Mouse (Mus musculus): ENCODE data around the gene Trpt1. TPM values are rescaled to one million over a fixed set of nuclear protein-coding genes. Genes with fewer than 3 reads are reported as not detected.
A peak's percentile ranks its signal among the peaks of the same experiment; 100 is the strongest.

The Trpt1 gene
- 4.6 TPM in 1 of 2 replicates, not detected in the other for polyA plus RNA-seq (2011; ENCODE audit: insufficient read depth, insufficient read length, low replicate concordance, missing spikeins)

DNA sequence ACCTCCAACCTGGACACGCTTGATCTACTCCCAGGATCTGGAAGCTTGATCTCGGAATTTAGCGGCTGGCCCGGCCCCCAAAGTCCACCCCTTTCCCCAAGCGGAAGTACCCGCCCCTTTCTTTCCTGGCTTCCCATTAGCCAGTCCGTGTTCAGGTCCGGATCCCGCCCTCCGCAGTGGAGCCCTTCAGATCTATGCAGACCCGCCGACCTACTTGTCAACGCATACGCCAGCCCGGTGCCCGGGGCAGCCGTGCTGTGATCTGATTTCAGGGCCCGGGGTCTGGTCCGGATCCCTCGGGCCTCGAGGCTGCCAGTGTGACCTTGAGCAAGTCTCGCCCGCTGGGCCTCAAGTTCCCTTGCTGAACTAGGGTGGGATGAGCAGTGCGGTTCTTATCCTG lies at the start of gene Trpt1, which contains the start of gene Nudt22:
Gene Trpt1 (plus strand): TSS at position 126 of the 400 bp plus-strand sequence.
Gene Nudt22 (minus strand): TSS at position 112 of the 400 bp plus-strand sequence.
- WGBS: 1% methylated on average over 24 of the region's 24 CpGs
- peak within 1 kb of the TSS; percentile 14 for H3K27ac ChIP-seq (ENCODE audit: control insufficient read depth, insufficient read depth, low read depth, low read length, poor library complexity)
- peak within 1 kb of the TSS; percentile 67 for H3K4me3 ChIP-seq (replicated peaks; ENCODE audit: control insufficient read depth, low read depth, low read length)
- peaks cover 3% of the 10 kb centered on the region for H3K4me1 ChIP-seq (ENCODE audit: control insufficient read depth, insufficient read depth, low read length)
- TF ChIP-seq CTCF (IDR thresholded peaks at IDR 0.05; ENCODE audit: control insufficient read depth, insufficient read depth, low read length): no peak
- TF ChIP-seq POLR2A (IDR thresholded peaks at IDR 0.05; ENCODE audit: borderline replicate concordance, control insufficient read depth, low read depth, low read length): peak; percentile 47; the same call in 1 of the 2 replicates

DNA sequence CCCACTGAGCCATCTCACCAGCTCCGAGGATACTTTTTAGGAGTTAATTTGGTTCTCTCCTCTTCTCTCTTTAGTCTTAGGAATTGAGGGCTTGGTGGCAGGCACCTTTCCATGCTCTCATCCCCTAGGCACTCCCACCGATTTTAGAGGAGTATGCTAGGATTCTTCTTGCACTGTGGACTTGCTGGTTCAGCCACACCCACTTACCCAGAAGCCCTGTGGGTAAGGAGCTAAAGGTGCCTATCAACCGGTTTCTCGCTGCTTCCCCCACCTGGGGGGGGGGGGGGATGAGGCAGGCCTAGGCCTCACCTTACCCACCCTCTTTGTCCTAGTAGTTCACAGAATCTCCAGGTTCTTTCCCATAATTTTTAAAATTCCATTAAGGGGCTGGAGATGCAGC lies 48.2 kb upstream of the Trpt1 start:
- H3K4me1 ChIP-seq (ENCODE audit: control insufficient read depth, insufficient read depth, low read length): peaks cover 1% of the 10 kb centered on the region; the same call in 1 of the 2 replicates
- no peak overlapping the region for H3K4me3 ChIP-seq (replicated peaks; ENCODE audit: control insufficient read depth, low read depth, low read length)
- 71% methylated on average over 4 of the region's 4 CpGs for WGBS
- TF ChIP-seq POLR2A (IDR thresholded peaks at IDR 0.05; ENCODE audit: borderline replicate concordance, control insufficient read depth, low read depth, low read length) (no peak), CTCF (IDR thresholded peaks at IDR 0.05; ENCODE audit: control insufficient read depth, insufficient read depth, low read length) (no peak)
- no peak overlapping the region for H3K27ac ChIP-seq (ENCODE audit: control insufficient read depth, insufficient read depth, low read depth, low read length, poor library complexity)

DNA sequence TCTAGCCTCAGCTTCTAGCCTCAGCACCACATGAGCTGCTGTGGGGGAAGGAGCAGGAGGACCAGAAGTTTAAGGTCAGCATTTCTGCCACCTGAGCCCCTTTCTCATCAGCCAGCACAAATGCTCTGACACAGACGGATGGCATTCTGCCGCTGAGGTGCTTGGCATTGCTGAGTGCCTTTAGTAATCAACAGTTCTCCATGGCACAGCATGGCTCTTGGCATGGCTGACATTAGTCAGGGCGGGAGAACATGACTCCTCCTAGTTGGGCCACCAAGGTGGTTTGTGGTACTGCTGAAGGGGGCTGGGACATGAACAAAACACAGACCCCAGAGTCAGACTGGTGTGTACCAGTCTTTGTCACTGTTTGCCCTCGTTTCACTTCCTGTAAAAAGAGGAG lies 47.7 kb upstream of the Trpt1 start:
- Histone ChIP-seq H3K27ac (ENCODE audit: control insufficient read depth, insufficient read depth, low read depth, low read length, poor library complexity) (no peak overlapping the region), H3K4me1 (ENCODE audit: control insufficient read depth, insufficient read depth, low read length) (peaks cover 2% of the 10 kb centered on the region; the same call in 1 of the 2 replicates), H3K4me3 (replicated peaks; ENCODE audit: control insufficient read depth, low read depth, low read length) (no peak overlapping the region)
- TF ChIP-seq POLR2A (IDR thresholded peaks at IDR 0.05; ENCODE audit: borderline replicate concordance, control insufficient read depth, low read depth, low read length) (no peak), CTCF (IDR thresholded peaks at IDR 0.05; ENCODE audit: control insufficient read depth, insufficient read depth, low read length) (no peak)
- 73% methylated on average over 4 of the region's 4 CpGs for WGBS

DNA sequence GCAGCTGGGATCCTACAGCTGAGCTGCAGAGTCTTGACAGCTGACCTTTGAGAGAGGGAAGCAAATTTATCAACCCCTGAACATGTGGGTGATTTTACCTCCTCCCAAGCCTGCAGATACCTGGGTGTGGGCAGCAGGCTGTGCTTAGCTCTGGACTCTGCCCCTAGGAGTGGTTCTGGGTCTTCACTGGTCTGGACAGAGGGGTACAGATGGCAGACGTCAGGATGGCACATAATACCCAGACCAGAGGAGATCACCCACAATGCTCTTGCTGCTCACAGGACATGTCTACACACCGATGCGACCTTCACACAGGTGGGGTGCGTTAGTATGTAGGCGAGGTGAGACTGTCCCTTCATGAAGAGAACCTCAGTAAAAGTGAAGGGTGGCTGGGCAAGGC lies 46.4 kb upstream of the Trpt1 start:
- peaks cover 2% of the 10 kb centered on the region; the same call in 1 of the 2 replicates for H3K4me1 ChIP-seq (ENCODE audit: control insufficient read depth, insufficient read depth, low read length)
- no peak for TF ChIP-seq CTCF (IDR thresholded peaks at IDR 0.05; ENCODE audit: control insufficient read depth, insufficient read depth, low read length)
- no peak for TF ChIP-seq POLR2A (IDR thresholded peaks at IDR 0.05; ENCODE audit: borderline replicate concordance, control insufficient read depth, low read depth, low read length)
- H3K4me3 ChIP-seq (replicated peaks; ENCODE audit: control insufficient read depth, low read depth, low read length): no peak overlapping the region
- whole genome bisulfite sequencing: 90% methylated on average over 5 of the region's 5 CpGs
- no peak overlapping the region for H3K27ac ChIP-seq (ENCODE audit: control insufficient read depth, insufficient read depth, low read depth, low read length, poor library complexity)

DNA sequence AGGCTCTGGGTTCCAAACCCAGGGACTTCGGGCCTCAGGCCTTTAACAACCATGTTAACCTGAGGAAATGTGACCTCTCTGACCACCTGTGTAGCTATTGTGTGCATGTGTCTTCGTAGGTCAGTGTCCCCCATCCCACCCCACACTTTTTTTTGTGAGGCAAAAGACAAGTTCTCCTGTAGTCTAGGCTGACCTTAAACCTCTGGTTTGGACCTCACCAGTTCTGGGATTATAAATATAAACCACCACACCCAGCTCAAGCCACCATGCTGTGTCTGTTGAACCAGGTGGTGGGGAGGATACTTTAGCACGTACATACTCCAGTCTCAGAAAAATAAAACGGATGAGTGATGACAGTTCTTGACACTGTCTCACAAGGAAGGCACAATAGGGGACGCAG lies 46.0 kb upstream of the Trpt1 start:
- no peak overlapping the region for H3K27ac ChIP-seq (ENCODE audit: control insufficient read depth, insufficient read depth, low read depth, low read length, poor library complexity)
- 81% methylated on average over 5 of the region's 5 CpGs for WGBS
- H3K4me3 ChIP-seq (replicated peaks; ENCODE audit: control insufficient read depth, low read depth, low read length): no peak overlapping the region
- peaks cover 2% of the 10 kb centered on the region; the same call in 1 of the 2 replicates for H3K4me1 ChIP-seq (ENCODE audit: control insufficient read depth, insufficient read depth, low read length)
- TF ChIP-seq POLR2A (IDR thresholded peaks at IDR 0.05; ENCODE audit: borderline replicate concordance, control insufficient read depth, low read depth, low read length) (no peak), CTCF (IDR thresholded peaks at IDR 0.05; ENCODE audit: control insufficient read depth, insufficient read depth, low read length) (no peak)

DNA sequence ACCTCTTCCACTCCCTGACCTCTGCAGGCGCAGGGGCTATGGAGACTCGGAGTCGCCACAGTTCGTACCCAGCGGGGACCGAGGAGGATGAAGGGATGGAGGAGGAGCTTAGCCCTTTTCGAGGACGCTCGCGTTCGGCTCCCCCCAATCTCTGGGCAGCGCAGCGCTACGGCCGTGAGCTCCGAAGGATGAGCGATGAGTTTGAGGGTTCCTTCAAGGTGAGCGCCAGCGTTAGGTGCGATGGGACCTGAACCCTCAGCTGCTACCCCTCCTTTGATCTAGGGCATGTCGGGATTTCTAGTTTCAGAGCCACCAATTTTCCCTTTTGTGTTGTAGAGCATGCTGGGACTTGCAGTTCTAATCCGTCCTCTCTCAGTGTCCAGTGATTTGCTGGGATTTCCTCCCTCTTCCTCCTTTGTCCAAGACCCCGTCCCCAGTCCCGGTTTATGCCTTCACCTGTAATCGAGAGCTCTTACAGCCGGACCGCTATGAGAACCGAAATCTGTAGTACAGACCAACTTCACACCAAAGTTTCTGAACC lies 45.2 kb upstream of the Trpt1 start:
- peaks cover 2% of the 10 kb centered on the region; the same call in 1 of the 2 replicates for H3K4me1 ChIP-seq (ENCODE audit: control insufficient read depth, insufficient read depth, low read length)
- peak overlapping the region; percentile 84 for H3K4me3 ChIP-seq (replicated peaks; ENCODE audit: control insufficient read depth, low read depth, low read length)
- WGBS: under 1% methylated on average over 28 of the region's 28 CpGs
- H3K27ac ChIP-seq (ENCODE audit: control insufficient read depth, insufficient read depth, low read depth, low read length, poor library complexity): peak overlapping the region; percentile 85
- TF ChIP-seq POLR2A (IDR thresholded peaks at IDR 0.05; ENCODE audit: borderline replicate concordance, control insufficient read depth, low read depth, low read length) (0 out of 2 replicates have a peak, but pooled peaks have one; percentile 46), CTCF (IDR thresholded peaks at IDR 0.05; ENCODE audit: control insufficient read depth, insufficient read depth, low read length) (no peak)

DNA sequence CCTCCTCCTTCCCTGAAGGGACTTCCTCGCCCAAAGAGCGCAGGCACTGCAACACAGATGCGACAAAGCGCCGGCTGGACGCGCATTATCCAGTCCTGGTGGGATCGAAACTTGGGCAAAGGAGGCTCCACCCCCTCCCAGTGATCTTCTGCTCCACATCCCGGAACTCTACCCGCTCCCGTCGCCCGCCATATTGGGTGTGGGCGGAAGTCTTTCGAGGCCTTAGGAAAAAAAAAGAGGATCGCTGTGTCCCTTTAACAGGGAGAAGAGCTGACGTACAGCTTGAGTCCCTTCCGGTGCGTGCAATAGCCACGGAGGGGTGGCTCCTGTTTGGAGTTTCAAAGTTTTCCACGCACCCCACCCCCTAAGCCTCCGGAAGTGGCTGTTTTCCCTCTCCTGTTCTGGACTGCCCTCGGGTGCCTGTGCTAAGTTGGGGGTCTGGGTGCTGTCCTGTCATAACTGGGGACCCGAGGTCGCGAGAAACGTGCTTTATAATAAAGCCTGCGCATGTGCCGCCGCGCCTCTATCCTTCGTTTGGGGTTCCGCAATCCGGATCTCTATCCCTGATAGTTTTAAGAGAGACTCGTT lies 44.5 kb upstream of the Trpt1 start:
- peaks cover 2% of the 10 kb centered on the region; the same call in 1 of the 2 replicates for H3K4me1 ChIP-seq (ENCODE audit: control insufficient read depth, insufficient read depth, low read length)
- TF ChIP-seq CTCF (IDR thresholded peaks at IDR 0.05; ENCODE audit: control insufficient read depth, insufficient read depth, low read length) (peak; percentile 4; the same call in 1 of the 2 replicates), POLR2A (IDR thresholded peaks at IDR 0.05; ENCODE audit: borderline replicate concordance, control insufficient read depth, low read depth, low read length) (peak; percentile 78; the same call in 1 of the 2 replicates)
- H3K27ac ChIP-seq (ENCODE audit: control insufficient read depth, insufficient read depth, low read depth, low read length, poor library complexity): peak overlapping the region; percentile 85
- WGBS: under 1% methylated on average over 35 of the region's 35 CpGs
- H3K4me3 ChIP-seq (replicated peaks; ENCODE audit: control insufficient read depth, low read depth, low read length): peak overlapping the region; percentile 84

DNA sequence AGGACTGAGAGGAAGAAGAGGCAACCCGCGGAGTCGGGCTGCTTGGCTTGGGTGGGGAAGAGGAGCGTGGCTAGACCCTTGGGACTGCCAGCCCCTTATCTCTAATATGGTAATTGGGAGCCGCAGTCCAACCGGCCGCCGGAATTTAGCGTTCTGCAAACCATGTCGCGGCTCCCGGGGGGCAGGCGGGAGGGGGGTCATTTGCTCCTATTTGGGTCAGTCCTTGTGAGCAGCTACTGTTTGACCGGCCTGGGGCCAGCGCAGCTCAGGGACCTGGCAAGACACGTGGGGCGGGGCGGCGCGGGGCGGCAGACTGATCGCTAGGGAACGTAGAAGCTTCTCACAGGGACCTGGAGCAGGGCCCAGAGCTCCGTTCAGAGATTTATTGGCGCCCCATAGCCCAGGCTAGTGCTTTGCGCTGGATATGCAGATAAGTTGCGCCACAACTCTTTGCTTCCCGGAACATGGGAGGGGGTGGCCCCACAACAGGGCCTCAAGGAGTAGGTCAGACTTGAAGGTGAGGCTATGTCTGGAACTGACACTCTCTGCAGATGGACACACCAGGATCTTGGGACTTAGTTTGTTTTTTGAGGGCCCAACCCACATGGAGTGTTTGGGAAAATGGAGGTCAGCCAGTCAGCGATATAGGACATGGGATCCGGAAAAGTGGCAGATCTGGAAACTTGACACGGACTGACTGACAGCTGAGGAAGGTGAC lies 43.8 kb upstream of the Trpt1 start:
- 0 out of 2 replicates have a peak, but pooled peaks have one; percentile 7 for TF ChIP-seq POLR2A (IDR thresholded peaks at IDR 0.05; ENCODE audit: borderline replicate concordance, control insufficient read depth, low read depth, low read length)
- TF ChIP-seq CTCF (IDR thresholded peaks at IDR 0.05; ENCODE audit: control insufficient read depth, insufficient read depth, low read length): no peak
- Histone ChIP-seq H3K27ac (ENCODE audit: control insufficient read depth, insufficient read depth, low read depth, low read length, poor library complexity) (peak overlapping the region; percentile 85), H3K4me3 (replicated peaks; ENCODE audit: control insufficient read depth, low read depth, low read length) (peak overlapping the region; percentile 84), H3K4me1 (ENCODE audit: control insufficient read depth, insufficient read depth, low read length) (peaks cover 2% of the 10 kb centered on the region; the same call in 1 of the 2 replicates)
- WGBS: 3% methylated on average over 31 of the region's 31 CpGs

Data from bone marrow, adult 2 months (tissue).